20 mouse cellular contexts compared by ENCODE assay signal in genomic region chr7:121040595-121040994, GRCm38 (mm10). TPM values are rescaled to one million over a fixed set of nuclear protein-coding genes. Genes with fewer than 3 reads are reported as not detected.
"Had no signal": no experiment of that assay in that cellular context is flagged by ENCODE, and none has a peak within 500 bp of the region (broad histone marks: within the 10 kb centered on the region; RNA-seq: fewer than 3 reads in every experiment).

No protein-coding gene starts in this region.

- H3K9me3 ChIP-seq: midbrain, embryonic 12.5 days; midbrain, embryonic 15.5 days had no signal

- H3K9ac ChIP-seq: limb, embryonic 12.5 days; liver, embryonic 14.5 days; liver, postnatal 0 days; lung, embryonic 14.5 days; midbrain, embryonic 12.5 days; midbrain, embryonic 15.5 days had no signal

- H3K4me2 ChIP-seq: liver, embryonic 11.5 days; lung, embryonic 14.5 days; midbrain, embryonic 12.5 days; midbrain, embryonic 15.5 days had no signal

- H3K27ac ChIP-seq: layer of hippocampus, adult 2 months; limb, embryonic 12.5 days; liver, embryonic 14.5 days; macrophage; midbrain, embryonic 12.5 days; midbrain, embryonic 15.5 days had no signal

- H3K27me3 ChIP-seq: limb, embryonic 12.5 days; midbrain, embryonic 12.5 days; midbrain, embryonic 15.5 days had no signal

- H3K4me3 ChIP-seq: layer of hippocampus, adult 2 months; limb, embryonic 12.5 days; midbrain, embryonic 12.5 days; midbrain, embryonic 15.5 days had no signal

- DNase-seq: kidney, adult 18-20 months; kidney, adult 9 months; kidney, postnatal 14 days; layer of hippocampus, adult 9-11 months; liver, postnatal 0 days; lung, embryonic 14.5 days; thymus, adult 18-20 months; thymus, postnatal 36 days had no signal

- ATAC-seq: liver, postnatal 0 days; lung, postnatal 0 days; midbrain, embryonic 15.5 days had no signal

- H3K36me3 ChIP-seq: limb, embryonic 12.5 days; midbrain, embryonic 15.5 days had no signal

RNA-seq across cellular contexts. Expression of gene Otoa, which starts 40.9 kb away (rescaled TPM):
- polyA plus RNA-seq: liver, embryonic 11.5 days; macrophage had no signal

RNA-seq across cellular contexts. Expression of gene Mfsd13b, which starts 58.3 kb away (rescaled TPM):
- total RNA-seq: megakaryocyte, adult 5-6 weeks; monocyte, adult 5-6 weeks had no signal
- polyA plus RNA-seq: liver, postnatal 0 days; lung, embryonic 14.5 days; neural tube, embryonic 11.5 days; neural tube, embryonic 14.5 days had no signal
